Mouse (Mus musculus) limb, embryonic 10.5 days (tissue): ENCODE results near the gene Fth1. TPM values are rescaled to one million over a fixed set of nuclear protein-coding genes. Genes with fewer than 3 reads are reported as not detected.

Experiments used
- DNase-seq: peaks from one replicate; pipeline ENCODE4 v3.0.0-alpha.2; 2017; ENCODE audit warnings: low spot score
- H3K27ac ChIP-seq: fragments of 300-500 bp; sonication (generic); 2 replicates; pipeline ENCODE4 v1.5.1; 2016; ENCODE audit warnings: mild to moderate bottlenecking
- H3K27me3 ChIP-seq: fragments of 300-500 bp; sonication (generic); 2 replicates; pipeline ENCODE4 v1.6.1; 2016; ENCODE audit warnings: low read depth, mild to moderate bottlenecking; ENCODE audit not compliant: poor library complexity, severe bottlenecking
- H3K36me3 ChIP-seq: fragments of 300-500 bp; sonication (generic); 2 replicates; pipeline ENCODE4 v1.6.1; 2016; ENCODE audit warnings: mild to moderate bottlenecking, moderate library complexity
- H3K4me1 ChIP-seq: fragments of 300-500 bp; sonication (generic); 2 replicates; pipeline ENCODE4 v1.6.1; 2016
- H3K4me3 ChIP-seq: fragments of 300-500 bp; sonication (generic); 2 replicates; pipeline ENCODE4 v1.5.1; 2016; ENCODE audit warnings: mild to moderate bottlenecking, moderate library complexity
- H3K9me3 ChIP-seq: fragments of 300-500 bp; sonication (generic); replicated peaks from 2 replicates; pipeline ENCODE4 v1.6.1; 2016; ENCODE audit warnings: mild to moderate bottlenecking
- WGBS: fragments of 180-500 bp; shearing (Covaris S2); methylation state at CpG from one replicate; pipeline ENCODE4 v1.1.7; 2016; 5-methylcytosine and 5-hydroxymethylcytosine counted together
- polyA plus RNA-seq: library from polyadenylated mRNA; unstranded; fragments of >200 nt; fragmentation: Nextera tagmentation; extraction: Ambion mirVana; gene quantifications from 2 replicates; pipeline ENCODE4 v1.2.1, GENCODE M21; 2016

Fth1 gene
- polyA plus RNA-seq, 1 experiment from 2014 or later = 1,175 TPM

GRCm38 (mm10) chr19:10023304-10023758 is 42.9 kb downstream of the Fth1 start:
- peaks cover 59% of the 10 kb centered on the region for H3K4me1 ChIP-seq
- no peak overlapping the region for H3K4me3 ChIP-seq
- no peak for DNase-seq
- no peaks in the 10 kb centered on the region; the same call in 1 of the 2 replicates for H3K27me3 ChIP-seq
- no peaks in the 10 kb centered on the region for H3K9me3 ChIP-seq
- H3K27ac ChIP-seq = peak overlapping the region; percentile 66
- 72% methylated on average over 9 of the region's 9 CpGs for WGBS
- peaks cover 24% of the 10 kb centered on the region for H3K36me3 ChIP-seq

- Histone ChIP-seq H3K27ac (peak overlapping the region; percentile 76), H3K4me1 (peaks cover 42% of the 10 kb centered on the region), H3K9me3 (no peaks in the 10 kb centered on the region), H3K36me3 (peaks cover 42% of the 10 kb centered on the region), H3K4me3 (no peak overlapping the region), H3K27me3 (no peaks in the 10 kb centered on the region)
- no peak for DNase-seq
- WGBS = 29% methylated on average over 8 of the region's 8 CpGs
Measured at GRCm38 (mm10) chr19:10025169-10025875, 44.9 kb downstream of the Fth1 start.

GRCm38 (mm10) chr19:10029746-10030145 is 49.3 kb downstream of the Fth1 start:
- Histone ChIP-seq H3K9me3 (no peaks in the 10 kb centered on the region), H3K27me3 (no peaks in the 10 kb centered on the region), H3K4me3 (no peak overlapping the region), H3K4me1 (peaks cover 20% of the 10 kb centered on the region), H3K27ac (no peak overlapping the region), H3K36me3 (peaks cover 66% of the 10 kb centered on the region)
- no peak for DNase-seq
- 95% methylated on average over 2 of the region's 2 CpGs for WGBS

GRCm38 (mm10) chr19:10033211-10033973 is 53.0 kb downstream of the Fth1 start:
- no peaks in the 10 kb centered on the region for H3K27me3 ChIP-seq
- no peak overlapping the region for H3K27ac ChIP-seq
- no peak overlapping the region for H3K4me3 ChIP-seq
- peaks cover 11% of the 10 kb centered on the region; the same call in 1 of the 2 replicates for H3K4me1 ChIP-seq
- peaks cover 48% of the 10 kb centered on the region for H3K36me3 ChIP-seq
- H3K9me3 ChIP-seq = no peaks in the 10 kb centered on the region
- DNase-seq = peak; percentile 70
- WGBS = 43% methylated on average over 8 of the region's 8 CpGs

- H3K36me3 ChIP-seq = peaks cover 40% of the 10 kb centered on the region
- no peaks in the 10 kb centered on the region for H3K9me3 ChIP-seq
- H3K27me3 ChIP-seq = peaks cover 4% of the 10 kb centered on the region; the same call in 1 of the 2 replicates
- peak overlapping the region; percentile 22; the same call in 1 of the 2 replicates for H3K27ac ChIP-seq
- H3K4me3 ChIP-seq = no peak overlapping the region
- WGBS = 93% methylated on average over 5 of the region's 5 CpGs
- DNase-seq = no peak
- H3K4me1 ChIP-seq = peaks cover 11% of the 10 kb centered on the region; the same call in 1 of the 2 replicates
Measured at GRCm38 (mm10) chr19:10034356-10034755, 54.0 kb downstream of the Fth1 start.

Other genes starting within 250 kb of the Fth1 start
- not detected in 2 replicates for gene Scgb2a2, start 133.0 kb upstream of the Fth1 start, polyA plus RNA-seq
- 167 and 183 TPM in 2 replicates for gene Incenp, start 81.0 kb upstream of the Fth1 start, polyA plus RNA-seq
- 2.3 TPM in 2 replicates for gene Best1, start 21.0 kb downstream of the Fth1 start, polyA plus RNA-seq
- 39.2 and 41.5 TPM in 2 replicates for gene Rab3il1, start 21.1 kb downstream of the Fth1 start, polyA plus RNA-seq
- 2.4 and 3.2 TPM in 2 replicates for gene Fads3, start 61.0 kb downstream of the Fth1 start, polyA plus RNA-seq
- gene Fads2, start 121.1 kb downstream of the Fth1 start, polyA plus RNA-seq = 158 TPM in 2 replicates
- 142 and 155 TPM in 2 replicates for gene Fads1, start 202.3 kb downstream of the Fth1 start, polyA plus RNA-seq
- 420 and 432 TPM in 2 replicates for gene Tmem258, start 223.4 kb downstream of the Fth1 start, polyA plus RNA-seq
- 188 and 204 TPM in 2 replicates for gene Fen1, start 223.6 kb downstream of the Fth1 start, polyA plus RNA-seq